Mouse (Mus musculus) cortical plate, adult 2 months (tissue): ENCODE measurements around the gene Dnajb12. TPM values are rescaled to one million over a fixed set of nuclear protein-coding genes. Genes with fewer than 3 reads are reported as not detected.
A peak's percentile ranks its signal among the peaks of the same experiment; 100 is the strongest.

ENCODE experiments used
- H3K27ac ChIP-seq: fragments of 200-500 bp; 2 replicates; pipeline ENCODE4 v1.5.1; 2012; ENCODE audit warnings: low read length, control low read depth, inconsistent platforms; ENCODE audit not compliant: insufficient read depth
- H3K4me1 ChIP-seq: fragments of 200-500 bp; 2 replicates; pipeline ENCODE4 v1.6.1; 2011; ENCODE audit warnings: low read length; ENCODE audit not compliant: control insufficient read depth, insufficient read depth
- H3K4me3 ChIP-seq: fragments of 200-500 bp; 2 replicates; pipeline ENCODE4 v1.5.1; 2011; ENCODE audit warnings: mild to moderate bottlenecking, low read length, control low read depth; ENCODE audit not compliant: insufficient read depth
- CTCF ChIP-seq: fragments of 200-500 bp; IDR thresholded peaks from 2 replicates; pipeline ENCODE4 v1.5.1; 2011; ENCODE audit warnings: mild to moderate bottlenecking, control low read depth, low read length; ENCODE audit not compliant: insufficient read depth; ENCODE audit errors: extremely low read depth
- POLR2A ChIP-seq: fragments of 200-500 bp; IDR thresholded peaks from 2 replicates; pipeline ENCODE4 v1.6.1; 2011; ENCODE audit warnings: mild to moderate bottlenecking, low read length, control low read depth; ENCODE audit not compliant: insufficient read depth; ENCODE audit errors: extremely low read depth
- polyA plus RNA-seq: library from polyadenylated mRNA; depleted of rRNA; stranded (reverse); fragments of >200 nt; gene quantifications from 2 replicates; pipeline ENCODE4 v1.2.3, GENCODE M21; 2012

Dnajb12 gene
- polyA plus RNA-seq, 1 experiment: 45.0 TPM

- peaks cover 35% of the 10 kb centered on the region for H3K4me1 ChIP-seq
- H3K27ac ChIP-seq: 0 out of 2 replicates have a peak overlapping the region, but pooled peaks have one; percentile 0
- H3K4me3 ChIP-seq: no peak overlapping the region
- TF ChIP-seq POLR2A (no peak), CTCF (no peak)
Observed at GRCm38 (mm10) chr10:59900939-59901338, 21.6 kb downstream of the Dnajb12 start.

GRCm38 (mm10) chr10:59901463-59901862, 22.1 kb downstream of the Dnajb12 start:
- no peak overlapping the region for H3K27ac ChIP-seq
- no peak overlapping the region for H3K4me3 ChIP-seq
- H3K4me1 ChIP-seq: peaks cover 30% of the 10 kb centered on the region
- TF ChIP-seq POLR2A (no peak), CTCF (no peak)

- Histone ChIP-seq H3K27ac (no peak overlapping the region), H3K4me3 (no peak overlapping the region), H3K4me1 (peaks cover 25% of the 10 kb centered on the region)
- TF ChIP-seq CTCF (no peak), POLR2A (no peak)
Observed at GRCm38 (mm10) chr10:59901986-59902605, 22.7 kb downstream of the Dnajb12 start.

- Histone ChIP-seq H3K27ac (no peak overlapping the region), H3K4me3 (no peak overlapping the region), H3K4me1 (peaks cover 24% of the 10 kb centered on the region)
- TF ChIP-seq POLR2A (no peak), CTCF (no peak)
Observed at GRCm38 (mm10) chr10:59902606-59902990, 23.2 kb downstream of the Dnajb12 start.

GRCm38 (mm10) chr10:59903170-59903569, 23.8 kb downstream of the Dnajb12 start:
- TF ChIP-seq POLR2A: no peak
- no peak for TF ChIP-seq CTCF
- H3K4me1 ChIP-seq: peaks cover 24% of the 10 kb centered on the region
- H3K4me3 ChIP-seq: no peak overlapping the region
- no peak overlapping the region for H3K27ac ChIP-seq

- Histone ChIP-seq H3K4me3 (no peak overlapping the region), H3K27ac (no peak overlapping the region), H3K4me1 (peaks cover 6% of the 10 kb centered on the region)
- TF ChIP-seq POLR2A (no peak), CTCF (no peak)
Observed at GRCm38 (mm10) chr10:59907080-59907609, 27.8 kb downstream of the Dnajb12 start.

- H3K27ac ChIP-seq: no peak overlapping the region
- peaks cover 5% of the 10 kb centered on the region for H3K4me1 ChIP-seq
- TF ChIP-seq CTCF (no peak), POLR2A (no peak)
- no peak overlapping the region for H3K4me3 ChIP-seq
Observed at GRCm38 (mm10) chr10:59907695-59908299, 28.4 kb downstream of the Dnajb12 start.

- peaks cover 4% of the 10 kb centered on the region for H3K4me1 ChIP-seq
- H3K4me3 ChIP-seq: no peak overlapping the region
- no peak for TF ChIP-seq POLR2A
- TF ChIP-seq CTCF: no peak
- no peak overlapping the region for H3K27ac ChIP-seq
Observed at GRCm38 (mm10) chr10:59908776-59909315, 29.5 kb downstream of the Dnajb12 start.

- no peak for TF ChIP-seq POLR2A
- TF ChIP-seq CTCF: no peak
- Histone ChIP-seq H3K27ac (no peak overlapping the region), H3K4me3 (no peak overlapping the region), H3K4me1 (peaks cover 4% of the 10 kb centered on the region)
Observed at GRCm38 (mm10) chr10:59909357-59909847, 30.0 kb downstream of the Dnajb12 start.
